Mouse (Mus musculus) C2C12 (cell line): ENCODE data around the gene Ttll5. TPM values are rescaled to one million over a fixed set of nuclear protein-coding genes. Genes with fewer than 3 reads are reported as not detected.

Source experiments
- H3K27me3 ChIP-seq: one replicate; pipeline ENCODE4 v1.6.1; 2011; ENCODE audit not compliant: control insufficient read depth, insufficient read depth, insufficient read length
- H3K36me3 ChIP-seq: one replicate; pipeline ENCODE4 v1.6.1; 2011; ENCODE audit not compliant: control insufficient read depth, insufficient read depth
- H3K4me3 ChIP-seq: one replicate; pipeline ENCODE4 v1.5.1; 2011; ENCODE audit warnings: mild to moderate bottlenecking, control low read depth; ENCODE audit not compliant: poor library complexity, insufficient read depth, severe bottlenecking
- H3K79me2 ChIP-seq: one replicate; pipeline ENCODE4 v1.6.1; 2011; ENCODE audit not compliant: control insufficient read depth, insufficient read depth
- H3K79me3 ChIP-seq: one replicate; pipeline ENCODE4 v1.6.1; 2011; ENCODE audit warnings: low read depth, control low read depth
- H3ac ChIP-seq: one replicate; pipeline ENCODE3; 2011; ENCODE audit warnings: low read depth; ENCODE audit not compliant: control insufficient read depth, insufficient read length
- CEBPB ChIP-seq: IDR thresholded peaks from one replicate; pipeline ENCODE4 v1.6.1; 2011; ENCODE audit warnings: low read depth, mild to moderate bottlenecking, control low read depth, moderate library complexity
- CTCF ChIP-seq: IDR thresholded peaks from one replicate; pipeline ENCODE4 v1.5.1; 2011; ENCODE audit not compliant: control insufficient read depth, insufficient read depth, insufficient read length
- FOSL1 ChIP-seq: IDR thresholded peaks from one replicate; pipeline ENCODE4 v1.8.0; 2011; ENCODE audit warnings: mild to moderate bottlenecking, low read length; ENCODE audit not compliant: poor library complexity, insufficient read depth, severe bottlenecking
- MAX ChIP-seq: IDR thresholded peaks from one replicate; pipeline ENCODE4 v1.6.1; 2011; ENCODE audit warnings: mild to moderate bottlenecking, control low read depth
- MYOD1 ChIP-seq: IDR thresholded peaks from one replicate; pipeline ENCODE4 v1.6.1; 2011; ENCODE audit warnings: low read depth; ENCODE audit not compliant: control insufficient read depth, insufficient read length
- MYOG ChIP-seq: IDR thresholded peaks from one replicate; pipeline ENCODE4 v1.6.1; 2011; ENCODE audit not compliant: control insufficient read depth, insufficient read length; ENCODE audit errors: extremely low read depth
- USF1 ChIP-seq: IDR thresholded peaks from one replicate; pipeline ENCODE4 v1.6.1; 2011; ENCODE audit warnings: low read depth, mild to moderate bottlenecking, control low read depth, moderate library complexity
- polyA plus RNA-seq: library from polyadenylated mRNA; unstranded; fragments of >200 nt; fragmentation: generic; extraction: Trizol; gene quantifications from one replicate; pipeline ENCODE4 v1.2.1, GENCODE M21; 2012; ENCODE audit warnings: missing spikeins

Gene Ttll5
- polyA plus RNA-seq, 1 experiment = 20.1 TPM

- Histone ChIP-seq H3K36me3 (peaks cover 17% of the 10 kb centered on the region), H3K4me3 (no peak overlapping the region), H3K27me3 (no peaks in the 10 kb centered on the region), H3K79me2 (no peaks in the 10 kb centered on the region), H3ac (no peak overlapping the region), H3K79me3 (no peaks in the 10 kb centered on the region)
- no peak for TF ChIP-seq CEBPB
- TF ChIP-seq MYOD1 = no peak
- TF ChIP-seq MYOG = no peak
- TF ChIP-seq CTCF = no peak
- no peak for TF ChIP-seq MAX
- no peak for TF ChIP-seq FOSL1
- TF ChIP-seq USF1 = no peak
Observed at GRCm38 (mm10) chr12:85862514-85862913, 38.1 kb downstream of the Ttll5 start.

GRCm38 (mm10) chr12:85865526-85865925 lies 41.1 kb downstream of the Ttll5 start:
- Histone ChIP-seq H3K4me3 (no peak overlapping the region), H3K27me3 (no peaks in the 10 kb centered on the region), H3K79me2 (no peaks in the 10 kb centered on the region), H3ac (no peak overlapping the region), H3K79me3 (no peaks in the 10 kb centered on the region), H3K36me3 (peaks cover 13% of the 10 kb centered on the region)
- TF ChIP-seq FOSL1 (no peak), USF1 (no peak), MAX (no peak), MYOG (no peak), CTCF (peak; percentile 8), MYOD1 (no peak), CEBPB (no peak)

GRCm38 (mm10) chr12:85866624-85867023 lies 42.2 kb downstream of the Ttll5 start:
- no peaks in the 10 kb centered on the region for H3K27me3 ChIP-seq
- TF ChIP-seq MYOD1 (no peak), CTCF (no peak), CEBPB (no peak), FOSL1 (no peak), MAX (no peak), USF1 (no peak), MYOG (no peak)
- no peaks in the 10 kb centered on the region for H3K79me2 ChIP-seq
- no peak overlapping the region for H3ac ChIP-seq
- peaks cover 11% of the 10 kb centered on the region for H3K36me3 ChIP-seq
- no peaks in the 10 kb centered on the region for H3K79me3 ChIP-seq
- no peak overlapping the region for H3K4me3 ChIP-seq

GRCm38 (mm10) chr12:85867125-85867524 lies 42.7 kb downstream of the Ttll5 start:
- no peaks in the 10 kb centered on the region for H3K79me2 ChIP-seq
- H3ac ChIP-seq = no peak overlapping the region
- no peaks in the 10 kb centered on the region for H3K27me3 ChIP-seq
- TF ChIP-seq MYOG = no peak
- TF ChIP-seq CEBPB = no peak
- TF ChIP-seq MAX = no peak
- TF ChIP-seq CTCF = no peak
- no peak for TF ChIP-seq FOSL1
- no peak for TF ChIP-seq MYOD1
- TF ChIP-seq USF1 = no peak
- peaks cover 10% of the 10 kb centered on the region for H3K36me3 ChIP-seq
- no peak overlapping the region for H3K4me3 ChIP-seq
- H3K79me3 ChIP-seq = no peaks in the 10 kb centered on the region

- Histone ChIP-seq H3K79me3 (no peaks in the 10 kb centered on the region), H3K27me3 (no peaks in the 10 kb centered on the region), H3K79me2 (no peaks in the 10 kb centered on the region), H3K36me3 (peaks cover 12% of the 10 kb centered on the region), H3K4me3 (no peak overlapping the region), H3ac (no peak overlapping the region)
- TF ChIP-seq CEBPB = no peak
- TF ChIP-seq MYOD1 = peak; percentile 65
Observed at GRCm38 (mm10) chr12:85869423-85869822, 45.0 kb downstream of the Ttll5 start.

- Histone ChIP-seq H3ac (no peak overlapping the region), H3K27me3 (no peaks in the 10 kb centered on the region), H3K79me3 (no peaks in the 10 kb centered on the region), H3K4me3 (no peak overlapping the region), H3K36me3 (peaks cover 16% of the 10 kb centered on the region), H3K79me2 (no peaks in the 10 kb centered on the region)
- TF ChIP-seq MYOD1 (no peak), FOSL1 (no peak), CTCF (no peak), MAX (no peak), USF1 (no peak), CEBPB (no peak), MYOG (no peak)
Observed at GRCm38 (mm10) chr12:85879631-85880314, 55.3 kb downstream of the Ttll5 start.
